Mouse (Mus musculus): ENCODE measurements at regions not wholly inside any gene's neighbourhood (a gene's known extent, or its start where the extent isn't known, plus 50 kb on each side); places are given as distances from the start of the nearest gene placed in this dataset.
"Not testable (repeated sequence)": the region's sequence is repeated elsewhere in the genome, so short reads cannot be mapped to it uniquely, and the experiment has no call there.

DNA sequence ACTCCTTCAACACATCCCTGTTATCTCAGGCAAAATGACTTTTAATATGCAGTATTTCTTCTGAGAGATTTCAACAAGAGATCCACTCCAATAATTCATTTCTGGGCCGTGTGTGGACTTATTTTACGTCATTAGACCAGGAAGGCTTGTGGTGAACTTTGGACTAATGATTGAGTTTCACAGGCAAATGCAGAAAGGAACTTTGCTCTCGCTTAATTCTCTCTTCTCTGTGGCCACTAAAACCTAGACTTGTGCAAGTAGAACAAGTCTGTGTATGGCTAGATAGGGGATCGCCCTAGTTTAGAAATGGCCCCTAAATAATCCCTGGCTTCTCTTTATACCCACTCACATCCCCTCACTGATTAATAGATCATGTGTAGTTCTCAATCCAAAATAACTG, 50.6 kb upstream of the Ppp1r12a start:
- DNase-seq (ENCODE audit: low read depth), result no peak

DNA sequence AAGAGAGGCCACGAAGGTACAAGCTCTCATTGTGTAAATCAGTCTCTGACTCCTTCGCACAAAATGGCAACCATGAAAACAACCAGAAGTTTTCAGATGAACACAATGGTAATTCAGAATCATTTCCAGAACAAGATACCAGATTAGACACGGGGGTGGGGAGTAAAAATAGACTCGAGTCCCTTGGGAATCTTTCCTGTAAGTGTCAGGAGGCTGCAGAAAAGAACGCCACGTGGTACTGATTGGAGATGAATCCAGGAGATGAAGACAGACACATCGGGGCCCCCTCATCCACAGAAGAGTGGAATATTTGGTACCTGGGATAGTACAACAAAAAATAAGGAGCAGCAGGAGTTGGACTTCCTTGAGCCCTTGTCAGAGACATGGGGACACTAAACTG, 51.1 kb upstream of the Ppp1r12a start:
- DNase-seq (ENCODE audit: low read depth), result no peak

DNA sequence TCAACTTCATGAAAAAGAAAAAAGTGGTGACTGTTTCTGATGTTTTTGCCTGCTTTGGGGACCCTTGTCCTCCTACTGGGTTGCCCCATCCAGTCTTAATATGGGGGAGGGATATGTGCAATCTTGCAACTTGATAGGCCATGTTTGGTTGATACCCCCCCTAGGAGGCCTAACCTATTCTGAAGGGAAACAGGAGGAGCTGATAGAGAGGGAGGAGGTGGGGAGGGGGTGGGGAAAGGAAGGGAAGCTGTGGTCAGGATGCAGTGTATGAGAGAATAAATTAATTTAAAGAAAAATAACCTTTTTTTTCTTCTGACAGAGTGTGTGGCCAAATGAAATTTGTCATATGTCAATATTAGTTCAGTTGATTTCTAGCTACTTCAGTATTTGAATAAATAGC, 51.8 kb upstream of the Ppp1r12a start:
- DNase-seq (ENCODE audit: low read depth), result no peak

DNA sequence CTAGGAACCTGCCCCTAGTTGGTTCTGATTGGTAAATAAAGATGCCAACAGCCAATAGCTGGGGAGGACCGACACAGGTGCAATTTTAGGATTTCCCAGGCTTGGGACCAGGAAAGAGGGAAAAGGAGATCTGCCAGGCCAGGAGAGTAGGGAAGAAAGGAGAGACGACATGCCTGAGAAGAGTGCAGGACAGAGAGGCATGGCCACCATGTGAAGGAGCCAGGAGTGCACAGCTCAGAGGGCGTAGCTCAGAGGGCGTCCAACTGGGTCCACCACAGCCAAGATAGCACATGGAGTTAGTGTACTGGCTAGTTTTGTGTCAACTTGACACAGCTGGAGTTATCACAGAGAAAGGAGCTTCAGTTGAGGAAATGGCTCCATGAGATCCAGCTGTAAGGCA, 53.5 kb upstream of the Ppp1r12a start:
- DNase-seq (ENCODE audit: low read depth), result not testable (repeated sequence)

DNA sequence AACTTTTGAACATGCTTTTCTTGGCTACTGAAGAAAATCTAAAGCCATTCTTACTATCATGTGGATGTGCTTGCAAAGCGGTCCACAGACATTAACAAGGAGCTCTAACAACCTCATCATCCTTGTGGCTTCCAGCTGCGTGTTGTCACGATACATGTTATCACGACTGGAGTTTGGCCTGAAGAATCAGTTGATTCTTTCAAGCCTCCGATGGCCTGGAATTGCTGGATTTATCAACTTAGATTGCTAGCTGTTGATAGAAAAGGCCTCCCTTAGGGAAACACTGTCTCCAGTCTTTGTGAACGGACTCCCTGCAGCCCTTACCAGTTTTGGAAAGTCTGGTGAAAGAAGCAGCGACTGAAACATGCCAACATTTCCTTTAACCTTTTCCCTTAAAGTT, 60.5 kb upstream of the Ppp1r12a start:
- DNase-seq (ENCODE audit: low read depth), result no peak

DNA sequence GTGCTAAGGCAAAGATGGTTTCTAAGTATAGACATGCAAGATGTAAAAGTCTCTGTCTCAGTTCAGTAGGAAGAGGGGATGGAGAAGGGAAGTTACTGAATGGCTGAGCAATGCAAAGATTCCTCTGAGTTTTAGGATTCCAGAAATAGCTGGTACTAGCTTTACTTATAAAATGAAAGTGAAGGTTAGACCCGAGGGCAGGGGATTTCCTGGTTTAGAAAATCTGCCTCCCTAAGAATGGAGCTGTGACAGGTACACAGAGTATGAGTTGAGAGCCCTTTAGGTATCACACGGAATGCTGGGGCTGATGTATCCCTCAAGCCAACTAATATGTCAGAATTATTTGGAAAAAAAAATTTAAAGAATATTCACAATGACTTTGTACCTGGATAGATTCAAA, 69.0 kb upstream of the Ppp1r12a start:
- DNase-seq (ENCODE audit: low read depth), result no peak

DNA sequence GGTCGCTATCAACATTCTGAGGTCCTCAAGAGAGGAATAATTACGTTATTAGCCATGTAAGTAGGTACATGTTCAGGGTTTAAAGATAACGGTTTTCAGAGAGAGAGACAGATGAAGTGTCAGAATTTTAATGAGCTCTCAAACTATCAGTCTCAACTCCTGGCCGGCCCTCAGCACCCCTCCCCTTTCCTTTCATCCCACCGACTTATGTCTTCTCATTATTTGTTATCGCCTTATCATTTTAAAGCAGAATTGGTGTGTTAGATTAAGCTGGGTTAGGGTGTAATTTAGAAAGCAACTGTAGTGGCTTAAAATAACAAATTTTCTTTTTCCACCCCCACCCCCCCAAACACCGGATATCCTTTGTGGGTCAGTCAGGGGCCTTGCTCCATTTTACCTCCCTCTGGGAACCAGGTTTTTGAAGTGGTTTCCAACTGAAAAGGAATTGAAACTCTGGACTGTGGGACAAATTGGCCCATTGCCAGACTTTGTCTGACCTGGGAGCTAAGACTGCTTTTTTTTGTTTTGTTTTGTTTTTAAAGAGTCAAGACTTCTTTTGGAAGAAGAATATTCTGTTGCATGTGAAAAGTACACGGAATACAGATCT, 72.5 kb upstream of the Ppp1r12a start:
- no peak for DNase-seq (ENCODE audit: low read depth)

DNA sequence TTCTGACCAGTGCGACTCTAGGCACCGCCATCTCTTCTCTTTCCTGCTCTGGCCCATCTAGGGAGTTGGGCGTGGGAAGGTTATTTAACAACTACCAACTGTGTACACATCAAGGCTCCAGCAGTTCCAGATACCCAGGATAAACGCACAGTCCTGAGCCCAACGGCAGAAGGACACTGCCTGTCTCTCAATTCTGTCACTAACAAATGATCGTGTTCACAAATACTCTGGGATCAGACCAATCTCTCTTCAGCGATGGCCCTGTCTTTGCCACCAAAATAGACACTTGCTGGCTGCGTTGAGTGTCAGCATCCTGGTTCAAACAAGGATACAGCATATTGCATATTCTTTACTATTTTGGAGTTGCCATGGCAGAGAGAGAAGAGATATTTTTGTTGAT, 73.1 kb upstream of the Ppp1r12a start:
- DNase-seq (ENCODE audit: low read depth), result no peak

DNA sequence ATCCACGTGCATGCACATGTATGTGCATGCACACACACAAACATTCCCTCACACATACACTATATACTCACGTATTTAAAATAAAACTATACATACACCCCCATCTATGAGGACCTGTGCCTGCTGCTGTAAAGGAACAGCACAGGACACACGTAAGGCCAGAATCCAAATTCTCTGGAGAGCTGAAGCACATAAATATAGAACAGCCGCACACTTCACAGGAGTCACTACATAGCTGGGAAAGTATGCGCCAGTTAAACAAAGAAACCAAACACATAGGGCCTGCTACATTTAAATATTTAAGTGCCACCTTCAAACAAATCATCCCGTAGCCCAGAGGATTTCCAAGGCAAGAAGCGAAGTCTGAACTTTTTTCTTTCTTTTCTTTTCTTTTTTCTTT, 73.8 kb upstream of the Ppp1r12a start:
- DNase-seq (ENCODE audit: low read depth), result no peak

DNA sequence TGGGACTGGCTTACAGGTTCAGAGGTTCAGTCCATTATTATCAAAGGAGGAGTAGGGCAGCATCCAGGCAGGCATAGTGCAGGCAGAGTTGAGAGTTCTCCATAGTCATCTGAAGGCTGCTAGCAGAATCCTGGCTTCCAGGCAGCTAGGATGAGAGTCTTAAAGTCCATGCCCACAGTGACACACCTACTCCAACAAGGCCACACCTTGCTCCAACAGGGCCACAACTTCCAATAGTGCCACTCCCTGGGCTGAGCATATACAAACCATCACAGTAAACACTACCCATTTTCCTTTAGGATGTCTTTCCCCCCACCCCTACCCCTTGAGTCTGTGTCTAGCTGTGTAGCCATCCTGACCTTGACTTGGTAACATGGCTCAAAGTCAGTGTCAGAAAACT, 78.8 kb upstream of the Ppp1r12a start:
- DNase-seq (ENCODE audit: low read depth), result no peak

DNA sequence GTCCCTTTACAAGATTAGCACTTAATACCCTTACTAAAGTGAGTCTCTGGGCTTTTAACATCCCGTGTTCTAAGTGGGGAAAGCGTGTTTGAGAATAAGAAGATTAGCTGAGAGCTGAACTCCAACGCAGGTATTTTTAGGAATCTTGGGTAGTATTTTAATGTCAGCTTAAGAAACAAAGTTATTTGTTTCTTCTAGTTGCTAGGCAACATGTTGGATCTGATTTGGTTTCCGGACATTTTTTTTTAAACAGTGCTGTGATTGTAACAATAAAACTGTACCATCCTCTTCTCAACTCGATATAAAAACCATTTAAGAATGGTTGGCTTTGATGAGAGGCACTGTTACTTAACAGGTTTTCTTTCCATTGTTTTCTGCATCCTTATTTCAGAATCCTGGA, 86.8 kb upstream of the Ppp1r12a start:
- DNase-seq (ENCODE audit: low read depth), result no peak

DNA sequence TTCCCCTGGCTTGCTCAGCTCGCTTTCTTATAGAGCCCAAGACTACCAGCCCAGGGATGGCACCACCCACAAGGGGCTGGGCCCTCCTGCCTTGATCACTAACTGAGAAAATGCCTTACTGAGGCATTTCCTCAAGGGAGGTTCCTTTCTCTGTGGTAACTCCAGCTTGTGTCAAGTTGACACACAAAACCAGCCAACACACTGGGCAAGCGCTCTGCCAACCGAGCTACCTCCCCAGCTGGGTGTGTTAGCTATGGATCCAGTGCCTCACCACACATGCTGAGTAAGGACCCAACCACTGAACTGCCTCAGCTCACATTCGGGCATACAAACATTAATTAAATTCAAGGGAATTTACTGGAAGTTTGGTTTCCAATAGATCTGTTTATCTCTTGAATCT, 88.2 kb upstream of the Ppp1r12a start:
- no peak for DNase-seq (ENCODE audit: low read depth)

DNA sequence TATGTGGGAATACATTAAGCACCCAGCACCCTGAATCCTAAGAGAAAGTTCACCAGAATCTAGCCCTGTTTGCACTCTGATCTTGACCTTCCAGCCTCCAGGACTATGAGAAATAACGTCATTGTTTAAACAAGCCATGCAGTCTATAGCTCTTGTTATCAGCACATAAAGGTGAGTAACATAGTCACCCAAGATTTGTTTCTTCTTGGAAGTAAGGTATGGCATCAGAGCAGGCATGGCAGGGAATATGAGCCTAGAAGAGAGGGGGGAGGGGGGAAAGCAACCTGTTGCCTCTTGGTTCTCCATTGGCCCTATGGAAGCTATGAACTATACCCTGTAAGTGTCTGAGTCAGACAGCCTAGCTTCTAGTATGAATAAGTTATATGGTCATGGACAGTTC, 89.8 kb upstream of the Ppp1r12a start:
- no peak for DNase-seq (ENCODE audit: low read depth)

DNA sequence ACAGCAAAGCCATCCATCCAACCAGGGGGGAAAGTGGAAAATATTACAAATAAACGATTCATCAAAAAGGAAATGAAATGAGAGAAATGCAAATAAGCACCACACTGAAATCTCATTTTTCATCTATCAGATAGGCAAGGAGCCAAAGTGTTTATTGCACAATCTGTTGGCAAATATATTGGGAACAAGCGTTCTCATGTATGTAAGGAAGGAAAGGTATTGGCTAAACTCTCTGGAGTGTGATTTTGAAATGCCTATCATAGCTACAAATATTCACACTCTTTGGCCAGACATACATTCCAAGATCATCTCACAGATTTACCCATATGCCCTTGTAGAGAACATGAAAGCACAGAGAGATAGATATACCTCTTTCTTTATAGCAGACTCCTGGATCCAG, 90.6 kb upstream of the Ppp1r12a start:
- no peak for DNase-seq (ENCODE audit: low read depth)

DNA sequence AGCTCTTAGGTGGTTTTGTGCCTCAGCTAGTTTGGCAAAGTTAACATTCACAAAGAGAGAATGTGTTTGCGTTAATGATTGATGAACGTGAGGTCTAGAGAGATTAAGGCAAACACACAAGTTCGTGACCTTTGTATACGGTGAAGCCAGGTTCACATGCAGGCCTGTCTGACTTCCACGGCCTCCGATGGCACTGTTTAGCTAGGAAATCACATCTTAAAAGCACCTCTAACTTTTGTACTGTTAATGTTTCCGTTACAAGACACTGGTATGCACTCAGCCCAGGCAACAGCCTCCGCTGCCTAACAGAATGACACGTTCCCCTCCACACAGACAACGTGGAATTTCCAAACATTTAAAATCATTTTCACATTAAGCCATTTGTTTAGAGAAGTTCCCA, 94.3 kb upstream of the Ppp1r12a start:
- DNase-seq (ENCODE audit: low read depth), result no peak

DNA sequence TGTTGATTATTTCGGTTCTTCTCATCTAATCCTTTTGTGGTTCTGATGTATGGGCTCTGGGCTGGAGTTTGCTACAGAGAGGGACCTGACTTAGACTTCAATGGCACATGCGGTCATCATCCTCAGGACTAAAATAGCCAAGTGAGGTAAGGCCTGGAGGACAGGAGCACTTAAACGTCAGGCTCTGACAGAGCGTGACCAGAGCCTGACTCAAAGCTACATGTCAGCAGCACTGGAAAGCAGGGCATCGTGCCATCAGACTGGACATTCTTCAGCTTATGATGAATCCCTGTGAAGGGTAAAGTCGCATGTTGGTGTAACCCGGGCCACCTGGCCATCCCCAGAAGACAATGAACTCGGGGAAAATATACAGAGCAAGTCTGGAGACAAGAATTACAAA, 95.8 kb upstream of the Ppp1r12a start:
- no peak for DNase-seq (ENCODE audit: low read depth)

DNA sequence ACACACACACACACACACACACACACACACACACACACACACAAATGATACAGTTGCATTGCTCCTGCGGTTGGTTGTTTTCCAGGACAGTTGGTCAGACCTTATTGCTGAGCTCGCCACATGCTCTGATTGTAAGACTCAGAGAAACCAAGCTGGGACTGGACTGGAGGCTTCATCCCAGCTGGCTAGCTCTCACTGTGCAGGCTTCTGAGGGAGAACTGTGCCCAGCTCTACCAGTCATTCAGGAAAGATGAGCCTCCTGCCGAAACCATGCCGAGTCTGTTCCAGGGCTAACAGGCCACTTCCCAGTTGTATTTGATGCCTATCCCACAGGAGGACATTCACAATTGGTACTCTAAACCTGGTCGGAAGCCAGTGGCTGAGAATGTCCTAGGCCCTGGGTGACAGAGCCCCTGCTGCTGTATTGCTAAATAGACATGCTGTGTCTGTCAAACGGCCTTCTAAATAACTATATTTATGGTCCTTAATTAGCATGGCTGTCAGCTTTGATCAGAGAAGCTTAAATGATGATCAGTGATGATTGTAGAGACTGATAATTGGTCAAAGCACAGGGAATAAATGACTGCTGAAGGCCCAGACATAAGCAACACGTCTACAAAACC, 100.1 kb upstream of the Ppp1r12a start:
- no peak for DNase-seq (ENCODE audit: low read depth)

DNA sequence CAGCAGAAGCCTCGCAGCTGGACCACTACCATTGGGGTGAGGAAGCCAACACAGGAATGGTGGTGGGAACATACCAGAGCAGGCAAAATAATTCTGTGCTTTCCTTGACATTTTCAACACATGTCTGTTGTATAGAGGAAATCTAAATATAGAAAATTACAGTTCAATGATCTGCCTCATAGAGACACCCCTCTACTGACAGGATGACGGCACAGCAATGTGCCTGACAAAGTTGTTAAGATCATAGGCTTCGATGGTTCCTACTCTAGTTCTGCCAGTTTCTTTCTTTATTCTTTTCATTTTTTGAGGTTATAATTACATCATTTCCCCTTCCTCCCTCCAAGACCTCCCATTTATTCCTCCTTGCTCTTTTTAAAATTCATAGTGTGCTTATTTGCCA, 101.4 kb upstream of the Ppp1r12a start:
- DNase-seq (ENCODE audit: low read depth), result no peak

DNA sequence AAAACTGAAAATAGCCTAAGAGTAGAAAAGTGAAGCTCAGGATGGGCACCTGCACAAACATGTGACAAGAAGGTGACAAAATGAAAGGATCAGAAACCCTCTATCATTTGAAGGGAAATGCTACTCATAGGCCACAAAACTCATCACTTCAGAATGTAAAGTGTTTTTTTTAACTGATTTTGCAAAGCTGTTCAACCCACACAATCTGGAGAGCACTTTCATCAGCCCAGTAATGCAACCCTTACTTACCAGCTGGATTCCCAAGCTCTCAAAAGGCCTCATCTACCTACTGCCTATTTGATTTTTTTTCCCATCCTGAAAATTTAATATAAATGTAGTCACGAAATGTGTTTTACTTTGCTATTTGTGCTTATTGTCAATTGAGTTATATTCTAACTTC, 110.4 kb upstream of the Ppp1r12a start:
- no peak for DNase-seq (ENCODE audit: low read depth)

DNA sequence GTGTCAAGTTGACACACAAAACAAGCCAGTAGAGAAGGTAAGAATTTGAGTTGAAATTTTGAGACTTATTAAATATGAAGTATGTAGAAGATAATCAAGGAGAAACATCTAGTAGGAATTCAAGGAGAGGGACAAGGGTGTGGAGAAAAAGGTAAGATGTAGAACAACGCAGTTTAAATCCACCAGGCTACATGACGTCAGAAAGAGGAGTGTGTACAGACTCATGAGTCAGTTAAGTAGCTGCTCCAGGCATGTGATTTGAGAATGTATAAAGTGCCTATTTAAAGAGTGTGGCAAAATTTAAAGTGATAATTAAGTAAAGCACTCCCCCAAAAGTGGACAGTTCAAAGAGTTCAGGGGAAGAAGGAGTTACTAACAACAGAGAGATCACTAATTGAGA, 113.6 kb upstream of the Ppp1r12a start:
- DNase-seq (ENCODE audit: low read depth), result no peak

DNA sequence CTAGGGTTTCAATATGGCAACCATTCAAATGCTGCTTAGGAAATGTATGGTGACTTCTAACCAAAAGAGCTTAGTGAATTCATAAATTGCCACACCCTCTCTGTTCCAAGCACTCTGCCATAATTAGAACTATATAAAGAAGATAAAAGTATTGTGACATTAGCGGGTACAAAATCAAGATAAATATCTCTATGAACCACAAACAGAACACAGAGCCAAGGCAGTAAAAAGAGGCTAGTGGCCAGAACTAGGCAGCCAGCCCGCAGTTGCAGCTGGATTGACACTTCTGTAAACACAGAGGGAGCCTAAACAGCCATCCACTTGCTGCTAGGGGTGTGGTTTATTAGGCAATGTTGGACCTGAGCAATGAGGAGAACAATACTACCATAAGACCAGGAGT, 118.5 kb upstream of the Ppp1r12a start:
- no peak for DNase-seq (ENCODE audit: low read depth)

DNA sequence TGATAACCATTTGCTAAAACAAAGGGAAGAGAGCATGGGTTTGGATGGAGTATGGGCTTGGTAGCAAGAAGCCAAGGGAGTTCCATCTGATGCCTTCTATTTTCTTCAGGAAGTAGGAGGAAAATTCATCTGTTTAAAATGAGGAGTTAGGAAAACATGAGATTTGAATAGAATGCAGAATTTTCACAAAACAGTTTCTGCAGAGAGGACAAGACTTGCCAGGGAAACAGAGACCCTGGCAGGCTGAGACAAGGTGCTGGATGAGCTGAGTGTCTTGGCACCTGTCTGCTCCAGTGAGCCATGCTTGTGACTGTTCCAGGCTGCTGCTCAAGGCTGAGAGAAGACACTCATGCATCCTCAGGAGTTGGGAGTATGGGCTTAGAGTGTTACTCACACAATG, 122.0 kb upstream of the Ppp1r12a start:
- DNase-seq (ENCODE audit: low read depth), result no peak

DNA sequence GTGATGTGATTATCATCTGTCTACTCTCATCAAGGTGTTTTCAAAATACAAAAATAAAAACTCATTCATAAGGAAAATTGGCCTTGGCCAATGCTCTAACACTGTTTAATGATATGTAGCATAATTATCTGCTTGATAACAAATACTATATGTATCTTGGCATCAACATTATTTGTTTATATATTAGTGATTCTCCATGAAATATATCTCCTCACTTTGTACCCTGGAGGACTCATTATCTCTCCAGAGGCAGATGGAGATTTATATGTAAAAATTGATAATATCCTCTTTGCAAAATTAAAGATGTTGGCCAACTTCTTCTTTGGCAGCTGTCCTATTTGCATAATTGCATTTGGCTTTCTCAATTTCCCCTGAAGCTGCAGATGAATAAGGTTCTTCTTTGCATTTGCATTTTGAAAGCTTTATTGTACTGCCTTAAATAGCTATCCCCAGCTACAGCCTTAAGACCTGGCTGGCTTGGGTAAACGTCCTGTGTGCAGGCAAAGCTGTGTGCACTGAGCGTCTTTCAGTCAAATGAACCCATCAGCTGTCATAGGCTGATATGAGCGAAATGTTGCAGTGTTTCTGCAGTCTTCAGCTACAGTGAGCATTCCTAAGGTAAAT, 124.7 kb upstream of the Otogl start:
- no peak for DNase-seq (ENCODE audit: low read depth)

DNA sequence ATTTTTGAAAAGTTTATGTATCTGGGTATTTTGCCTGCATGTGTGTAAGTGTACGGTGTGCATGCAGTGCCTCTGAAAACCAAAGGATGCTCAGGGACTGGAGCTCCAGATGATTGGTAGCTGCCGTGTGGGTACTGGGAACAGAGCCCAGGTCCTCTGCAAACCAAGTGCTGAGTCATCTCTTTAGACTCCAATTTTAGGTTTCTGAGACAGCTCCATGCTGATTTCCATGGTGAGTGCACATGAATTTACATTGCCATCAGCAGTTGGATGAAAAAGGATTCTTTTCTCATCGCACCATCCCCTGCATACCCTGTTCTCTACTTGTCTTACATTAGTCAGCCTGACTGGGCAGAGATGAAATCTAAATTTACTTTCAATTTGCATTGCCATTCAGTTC, 122.1 kb upstream of the Otogl start:
- no peak for DNase-seq (ENCODE audit: low read depth)

All from c-Kit-positive CD71-positive TER-119-negative erythroid progenitor cells, embryonic 14.5 days (primary cell).